In genomic region chr3:68508629-68509028, GRCm38 (mm10) we compare ENCODE assay signal across 8 mouse cellular contexts.
DNase-seq lines count a peak whose midpoint lies in the region; ATAC-seq and TF ChIP-seq lines count a peak whose summit lies in the region.

No protein-coding gene starts in this region.

- WGBS in lung, embryonic 14.5 days, result 32% methylated on average over 6 of the region's 6 CpGs
- WGBS in forebrain, embryonic 15.5 days, result 64% methylated on average over 6 of the region's 6 CpGs

- DNase-seq in adrenal gland, postnatal 36 days, result peak; percentile 84 to 86
- DNase-seq in gastrocnemius, postnatal 14 days, result peak; percentile 71
- peak; percentile 62 for DNase-seq in kidney, adult 18-20 months
- DNase-seq in lung, embryonic 14.5 days, result peak; percentile 76
- peak; percentile 50 to 62 for DNase-seq in urinary bladder, postnatal 36 days (ENCODE audit: low spot score in 2 of 2)

- no peak for ATAC-seq in megakaryocyte, adult 5-6 weeks (ENCODE audit: poor library complexity, severe bottlenecking)
- ATAC-seq in lung, embryonic 14.5 days (ENCODE audit: insufficient read depth), result peak; percentile 76
- no peak for ATAC-seq in forebrain, embryonic 15.5 days (replicated peaks)

- no peaks in the 10 kb centered on the region for H3K36me3 ChIP-seq in megakaryocyte, embryonic 14.5 days (replicated peaks; ENCODE audit: low read length)
- no peaks in the 10 kb centered on the region for H3K36me3 ChIP-seq in lung, embryonic 14.5 days (ENCODE audit: insufficient read depth)
- no peaks in the 10 kb centered on the region for H3K36me3 ChIP-seq in forebrain, embryonic 15.5 days

- no peak overlapping the region for H3K4me2 ChIP-seq in lung, embryonic 14.5 days
- no peak overlapping the region for H3K4me2 ChIP-seq in forebrain, embryonic 15.5 days (replicated peaks)

- peak overlapping the region; percentile 84 for H3K4me3 ChIP-seq in megakaryocyte, embryonic 14.5 days (replicated peaks)
- H3K4me3 ChIP-seq in lung, embryonic 14.5 days (ENCODE audit: low read depth, low read length), result no peak overlapping the region
- no peak overlapping the region for H3K4me3 ChIP-seq in forebrain, embryonic 15.5 days

- H3K9me3 ChIP-seq in megakaryocyte, embryonic 14.5 days, result no peaks in the 10 kb centered on the region
- no peaks in the 10 kb centered on the region for H3K9me3 ChIP-seq in lung, embryonic 14.5 days (ENCODE audit: low read depth, low read length)
- H3K9me3 ChIP-seq in forebrain, embryonic 15.5 days, result no peaks in the 10 kb centered on the region

- peak overlapping the region; percentile 58 for H3K27ac ChIP-seq in lung, embryonic 14.5 days (ENCODE audit: low read depth)
- H3K27ac ChIP-seq in forebrain, embryonic 15.5 days (replicated peaks), result no peak overlapping the region

- H3K9ac ChIP-seq in lung, embryonic 14.5 days, result no peak overlapping the region
- no peak overlapping the region for H3K9ac ChIP-seq in forebrain, embryonic 15.5 days (replicated peaks)

- H3K4me1 ChIP-seq in megakaryocyte, embryonic 14.5 days, result peaks cover 83% of the 10 kb centered on the region
- H3K4me1 ChIP-seq in lung, embryonic 14.5 days (ENCODE audit: insufficient read depth), result peaks cover 12% of the 10 kb centered on the region
- peaks cover 3% of the 10 kb centered on the region for H3K4me1 ChIP-seq in forebrain, embryonic 15.5 days

- intact Hi-C loops in gastrocnemius, postnatal 14 days (cut with DNase I; ENCODE audit: low total_unique reads), result no loop called here

- H3K27me3 ChIP-seq in megakaryocyte, embryonic 14.5 days (replicated peaks), result peaks cover 2% of the 10 kb centered on the region
- H3K27me3 ChIP-seq in lung, embryonic 14.5 days (ENCODE audit: insufficient read depth, low read length), result no peaks in the 10 kb centered on the region
- H3K27me3 ChIP-seq in forebrain, embryonic 15.5 days, result no peaks in the 10 kb centered on the region

- no peak for TF ChIP-seq CTCF in lung, embryonic 14.5 days (IDR thresholded peaks at IDR 0.05; ENCODE audit: low read depth)
